Mouse (Mus musculus): ENCODE measurements around the gene Cnot8.
"Not testable (repeated sequence)": the region's sequence is repeated elsewhere in the genome, so short reads cannot be mapped to it uniquely, and the experiment has no call there.

Gene Cnot8

DNA sequence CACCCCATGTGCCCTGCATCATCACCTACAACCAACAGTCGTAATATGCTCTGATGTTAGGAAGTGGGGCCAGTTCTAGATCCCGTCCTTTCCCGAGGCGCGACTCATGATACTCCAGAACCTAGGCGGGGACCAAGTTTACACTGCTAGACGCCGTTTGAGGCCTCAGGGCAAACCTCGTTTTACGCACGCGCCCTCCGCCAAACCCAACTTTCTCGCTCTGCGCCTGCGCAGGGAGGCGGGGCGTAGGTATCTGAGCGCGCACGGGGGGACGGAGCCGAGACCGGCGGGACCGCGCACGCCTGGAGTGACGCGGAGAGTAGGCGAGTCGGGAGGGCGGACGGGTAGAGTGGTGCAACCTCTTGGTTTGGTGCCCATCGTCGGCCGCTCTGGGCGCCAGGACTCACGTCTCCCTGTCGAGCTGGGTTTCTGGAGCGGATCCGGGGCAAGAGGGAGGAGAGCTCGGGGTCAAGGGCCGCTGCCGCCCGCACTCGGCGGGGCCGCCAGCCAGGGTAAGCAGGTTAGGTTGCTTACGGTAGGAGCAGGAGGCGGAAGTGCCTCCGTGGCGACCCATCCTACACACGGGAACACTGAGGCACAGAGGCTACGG, at the start of gene Cnot8:
Gene Cnot8 (plus strand): TSS at position 457 of the 610 bp plus-strand sequence.
- in situ Hi-C loops (cut with MboI, MseI) = loop anchor here (5.0 kb wide), 1 partner anchor 152 kb away; no protein-coding TSS in a partner anchor

DNA sequence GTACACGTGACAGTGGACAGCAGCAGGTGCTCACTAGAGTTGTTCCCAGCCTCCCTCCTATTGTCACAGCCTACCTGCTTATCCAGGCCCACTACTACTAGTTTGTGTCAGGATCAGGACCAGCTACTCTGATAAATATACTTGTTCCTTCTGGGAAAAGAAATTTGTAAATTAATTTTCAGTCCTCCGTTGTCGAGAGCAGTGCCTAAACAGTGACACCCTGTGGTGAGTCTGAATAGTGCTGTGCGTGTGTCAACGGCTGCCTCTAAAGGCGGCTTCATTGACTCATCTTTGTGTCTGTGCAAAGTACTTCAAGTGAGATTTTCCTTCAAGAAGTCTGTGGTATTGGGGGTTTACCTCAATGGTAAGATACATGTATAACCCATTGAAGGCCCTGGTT, 46.5 kb upstream of the Cnot8 start:
- in situ Hi-C loops (cut with MboI, MseI) = loop anchor here (5.0 kb wide), 1 partner anchor 105 kb away; no protein-coding TSS in a partner anchor

DNA sequence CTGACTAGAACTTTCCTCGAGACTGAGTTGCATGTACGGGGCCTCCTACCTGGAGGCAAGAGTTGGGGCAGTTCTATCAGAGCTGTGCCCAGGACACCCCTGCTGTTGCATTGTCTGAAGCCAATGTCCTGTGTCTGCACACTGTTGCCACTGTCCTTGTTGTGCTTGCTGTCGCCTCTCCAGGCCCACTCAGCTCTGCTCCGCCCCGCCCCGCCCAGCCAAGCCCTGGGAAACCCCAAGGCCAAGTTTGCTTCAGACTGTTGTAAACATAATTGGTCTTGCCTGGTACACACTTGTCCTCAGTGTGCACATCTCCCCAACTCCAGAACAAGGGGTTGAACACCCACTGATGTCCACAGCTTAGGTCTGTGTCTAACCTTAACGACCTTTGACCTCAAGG, 44.2 kb upstream of the Cnot8 start:
- in situ Hi-C loops (cut with MboI, MseI) = loop anchor here (5.0 kb wide), 1 partner anchor 107 kb away; no protein-coding TSS in a partner anchor

DNA sequence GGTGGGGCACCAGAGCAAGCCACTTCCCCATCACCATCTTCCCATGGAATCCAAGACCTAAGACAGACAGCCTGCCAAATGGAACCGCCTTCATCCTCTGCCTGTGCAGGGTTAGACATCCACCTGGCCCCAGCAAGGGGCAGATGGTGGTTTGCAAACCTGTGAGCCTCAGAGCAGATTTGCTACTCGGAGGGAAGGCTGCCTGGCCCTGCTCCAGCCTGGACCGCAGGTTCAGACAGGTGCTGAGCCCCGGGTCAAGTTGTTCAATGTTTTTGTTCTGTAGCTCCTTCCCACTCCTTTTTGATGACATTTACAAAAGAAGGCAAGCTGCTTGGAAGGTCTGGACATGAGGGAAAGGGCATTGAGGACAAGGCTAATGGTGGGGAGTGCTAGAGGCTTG, 42.7 kb upstream of the Cnot8 start:
- in situ Hi-C loops (cut with MboI, MseI) = not testable (repeated sequence)

DNA sequence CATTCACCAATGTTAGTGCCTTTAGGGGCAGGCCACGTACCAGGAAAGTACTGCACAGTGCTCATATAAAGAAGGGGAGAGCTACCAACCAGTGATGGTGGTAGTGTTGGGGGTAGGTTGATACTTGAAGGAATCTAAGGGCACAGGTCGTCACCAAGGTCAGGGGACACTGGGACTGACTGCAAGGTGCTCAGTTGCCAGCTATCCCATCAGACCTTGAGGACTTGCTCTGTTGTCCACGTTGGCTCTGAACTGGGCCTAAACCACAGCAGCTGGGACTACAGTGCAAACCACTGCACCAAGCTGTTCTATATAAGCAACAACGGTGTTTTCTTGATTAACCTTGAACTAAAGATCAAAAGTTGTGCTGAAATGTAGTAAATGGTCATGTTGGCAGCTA, 41.4 kb upstream of the Cnot8 start:
- in situ Hi-C loops (cut with MboI, MseI) = no loop called here

DNA sequence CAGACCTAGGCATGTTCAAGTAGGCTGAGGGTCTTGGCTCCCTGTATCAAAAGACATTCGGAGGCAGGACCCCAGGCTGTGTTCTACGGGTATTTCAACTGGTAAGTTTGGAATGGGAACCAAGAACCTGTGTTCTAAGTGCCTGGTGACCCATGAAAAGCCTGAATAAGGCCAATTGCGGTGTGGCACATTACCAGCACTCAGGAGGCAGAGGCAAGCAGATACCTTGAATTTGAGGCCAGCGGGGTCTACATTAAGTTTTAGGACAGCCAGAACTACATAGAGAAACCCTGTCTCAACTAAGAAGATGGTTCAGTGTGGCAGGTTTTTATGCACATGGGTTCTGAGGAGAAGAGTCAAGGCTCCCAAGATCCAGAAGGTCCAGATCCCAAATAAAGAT, 38.9 kb upstream of the Cnot8 start:
- in situ Hi-C loops (cut with MboI, MseI) = no loop called here

DNA sequence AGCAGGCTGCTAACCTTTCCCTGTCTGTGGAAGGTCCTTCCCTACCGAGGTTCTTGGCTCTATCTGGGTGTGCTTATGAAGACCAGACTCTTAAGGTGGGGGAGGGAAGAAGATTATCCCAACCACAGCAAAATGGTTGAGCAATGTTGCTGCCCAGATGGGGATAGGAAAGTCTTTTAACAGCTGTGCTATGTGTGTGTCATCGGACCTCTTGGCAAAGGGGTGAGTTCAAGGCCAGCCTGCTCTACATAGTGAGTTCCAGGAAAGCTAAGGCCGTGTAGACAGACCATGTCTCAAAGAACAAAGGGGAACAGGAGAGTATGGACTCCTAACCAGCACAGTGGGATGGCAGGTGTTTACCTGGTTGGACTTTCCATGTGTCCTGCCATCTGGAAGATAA, 31.0 kb upstream of the Cnot8 start:
- in situ Hi-C loops (cut with MboI, MseI) = no loop called here

DNA sequence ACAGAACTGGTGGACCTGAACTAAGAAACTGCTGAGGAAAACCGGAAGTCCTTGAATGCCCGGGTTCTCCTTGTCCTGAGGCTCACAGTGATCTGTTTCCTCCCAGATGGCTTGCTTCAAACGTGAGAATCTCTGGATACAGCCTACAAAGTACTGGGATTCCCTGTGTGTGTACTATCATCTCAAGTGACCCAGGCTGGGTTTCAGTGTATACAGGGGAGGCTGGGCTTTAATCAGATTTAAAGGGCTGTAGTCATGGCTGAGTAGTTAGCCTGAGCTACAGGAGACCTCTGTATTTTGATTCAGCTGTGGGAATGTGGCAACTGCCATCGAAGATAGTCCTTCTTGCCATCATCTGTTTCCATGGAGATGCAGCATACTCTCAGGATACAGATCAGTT, 26.7 kb upstream of the Cnot8 start:
- in situ Hi-C loops (cut with MboI, MseI) = no loop called here

DNA sequence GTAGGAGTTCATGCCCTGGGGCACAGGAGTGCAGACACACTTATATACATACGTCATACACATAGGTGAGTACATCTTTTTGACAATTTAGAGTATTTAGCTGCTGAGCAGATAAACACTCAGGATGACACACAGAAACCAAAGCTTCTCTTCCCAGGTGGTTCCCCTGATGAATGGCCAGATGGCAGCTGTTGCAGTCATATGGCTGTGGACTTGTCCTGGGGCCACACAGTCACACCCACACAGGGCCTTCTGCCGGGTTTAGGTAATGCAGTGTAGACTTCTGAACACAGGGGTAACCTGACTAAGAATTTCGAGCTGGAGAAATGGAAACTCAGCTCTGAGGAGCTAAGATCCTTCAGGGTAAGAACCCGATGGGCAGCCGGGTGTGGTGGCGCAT, 22.2 kb upstream of the Cnot8 start:
- in situ Hi-C loops (cut with MboI, MseI) = no loop called here

DNA sequence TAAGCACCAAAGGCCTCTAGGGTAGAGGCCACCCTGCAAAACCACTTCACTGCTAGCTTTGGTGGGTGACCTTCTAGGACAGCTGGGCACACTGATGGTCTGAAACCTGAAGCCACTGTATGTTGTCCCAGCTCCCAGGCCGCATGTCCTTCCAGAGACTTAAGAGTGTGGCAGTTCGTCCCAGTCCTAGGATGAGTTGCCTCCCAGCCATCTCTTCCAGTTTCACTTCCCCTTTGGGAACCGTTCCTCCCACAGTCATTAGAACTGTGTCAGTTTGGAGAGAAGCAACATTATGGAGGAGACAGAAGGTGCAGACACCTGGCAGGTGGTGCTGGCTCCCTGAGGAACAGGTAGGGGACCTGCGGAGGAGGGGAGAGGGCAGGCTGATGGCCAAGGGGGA, 11.4 kb upstream of the Cnot8 start:
- in situ Hi-C loops (cut with MboI, MseI) = no loop called here

DNA sequence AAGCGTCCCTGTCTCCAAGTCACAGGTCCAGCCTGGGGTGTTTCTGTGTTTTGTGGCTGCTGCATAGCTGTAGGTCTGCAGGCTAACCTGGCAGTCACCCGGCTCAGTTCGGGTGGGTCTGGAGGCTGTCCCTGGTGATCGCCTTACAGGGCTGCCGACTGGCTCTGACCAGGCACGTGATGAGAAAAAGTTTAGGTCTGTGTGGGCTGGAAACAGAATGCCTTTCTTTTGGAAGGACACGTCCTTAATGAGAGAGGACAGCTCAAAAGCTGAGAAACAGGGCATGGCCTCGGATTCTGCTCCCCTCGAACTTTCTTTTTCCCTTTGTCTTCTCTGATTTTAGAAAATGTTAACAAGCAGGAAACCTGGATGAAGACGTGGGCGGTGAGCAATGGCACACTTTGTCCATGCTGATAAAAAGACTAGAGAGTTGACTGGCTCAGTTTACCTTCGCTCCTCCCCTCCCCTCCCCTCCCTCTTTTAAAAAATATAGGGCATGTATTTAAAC, 10.9 kb upstream of the Cnot8 start, which contains the start of gene Gm12248:
Gene Gm12248 (minus strand): TSS at position 114 of the 508 bp plus-strand sequence.
- in situ Hi-C loops (cut with MboI, MseI) = no loop called here

DNA sequence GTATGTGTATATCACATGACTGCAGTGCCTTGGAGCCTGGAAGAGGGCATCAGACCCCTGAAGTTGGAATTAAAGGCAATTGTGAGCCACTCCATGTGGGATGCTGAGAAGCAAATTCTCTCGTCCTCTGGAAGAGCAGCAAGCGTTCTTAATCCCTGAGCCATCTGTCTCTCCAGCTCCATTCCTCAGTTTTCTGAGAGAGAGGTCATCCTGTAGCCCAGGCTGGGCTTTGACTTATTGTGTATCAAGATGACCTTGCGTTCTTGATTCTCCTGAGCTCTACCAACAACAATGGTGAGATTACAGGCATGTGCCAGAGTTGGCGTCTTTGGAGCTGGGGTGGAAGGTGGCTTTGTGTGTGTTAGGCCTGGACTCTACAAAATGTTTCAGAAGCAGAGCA, 9.2 kb upstream of the Cnot8 start:
- in situ Hi-C loops (cut with MboI, MseI) = no loop called here

DNA sequence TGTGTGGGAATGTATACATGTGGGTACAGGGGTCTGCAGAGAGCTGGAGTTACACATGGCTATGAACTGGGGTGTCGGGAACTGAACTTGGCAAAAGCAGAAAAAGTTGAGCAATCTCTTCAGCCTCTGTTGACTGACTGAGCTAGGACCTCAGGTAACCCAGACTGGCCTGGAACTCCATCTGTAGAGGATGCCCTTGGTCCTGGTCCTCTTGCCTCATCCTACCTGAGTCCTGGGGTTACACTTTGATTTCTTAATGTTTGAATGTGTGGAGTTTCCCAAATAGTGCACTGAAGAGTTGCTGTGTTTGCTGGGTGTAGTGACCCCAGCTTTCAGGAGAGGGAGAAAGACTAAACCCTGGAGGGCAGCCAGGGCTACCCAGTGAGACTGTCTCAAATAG, 8.4 kb upstream of the Cnot8 start:
- in situ Hi-C loops (cut with MboI, MseI) = no loop called here

DNA sequence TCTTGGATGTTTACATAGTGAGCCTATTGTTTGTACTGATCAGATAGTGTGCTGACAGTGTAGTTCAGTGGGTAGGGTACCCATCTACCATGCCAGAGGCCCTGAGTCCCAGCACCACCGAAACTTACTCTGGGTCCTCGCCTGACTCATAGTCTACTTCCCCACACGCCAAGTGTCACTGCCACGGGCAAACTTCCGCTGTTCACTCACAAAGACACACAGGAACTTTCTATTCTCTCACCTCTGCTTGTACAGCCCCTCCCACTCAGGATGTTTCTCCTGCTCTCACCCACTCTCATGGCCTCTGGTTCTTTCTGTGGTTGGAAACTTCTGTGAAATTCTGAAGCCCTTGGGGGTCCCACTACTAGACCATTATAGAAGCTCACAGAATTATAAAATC, 7.8 kb upstream of the Cnot8 start:
- in situ Hi-C loops (cut with MboI, MseI) = no loop called here

DNA sequence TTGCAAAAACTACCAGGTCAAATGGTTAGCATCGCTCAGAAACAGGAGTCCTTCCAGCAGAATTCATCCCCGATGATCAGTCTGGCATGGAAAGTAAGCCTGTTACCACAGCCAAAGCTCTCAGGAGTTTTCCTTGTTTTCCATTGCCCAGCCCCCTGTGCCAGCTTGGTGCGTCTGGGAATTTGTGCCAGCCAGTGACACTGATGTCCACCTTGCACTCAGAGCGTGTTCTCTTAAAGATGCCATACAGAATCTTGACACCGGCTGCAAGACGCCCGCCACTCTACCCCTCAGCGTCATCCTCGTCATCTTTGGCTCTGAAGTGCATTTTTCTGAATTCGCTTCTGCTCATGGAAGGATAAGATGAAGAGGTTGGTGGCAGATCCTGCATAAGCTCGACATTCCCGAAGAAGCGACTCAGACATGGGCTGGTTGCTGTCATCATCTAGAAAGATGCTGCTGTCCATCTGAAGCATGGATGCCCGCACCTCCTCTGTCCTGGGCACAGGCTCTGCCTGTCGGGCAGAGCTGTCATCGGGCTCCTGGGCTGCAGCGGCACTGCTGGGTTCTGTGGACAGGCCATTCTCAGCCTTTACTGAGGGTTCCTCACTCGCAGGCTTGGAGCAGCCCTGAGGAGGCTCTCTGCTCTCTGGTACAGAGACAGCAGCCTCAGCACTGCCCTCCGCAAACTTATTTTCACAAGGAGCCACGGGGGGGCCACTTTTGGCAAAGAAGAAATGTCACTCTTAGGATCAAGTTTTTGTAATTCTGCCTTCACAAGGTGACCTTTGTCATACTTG, 6.9 kb upstream of the Cnot8 start:
- in situ Hi-C loops (cut with MboI, MseI) = no loop called here

DNA sequence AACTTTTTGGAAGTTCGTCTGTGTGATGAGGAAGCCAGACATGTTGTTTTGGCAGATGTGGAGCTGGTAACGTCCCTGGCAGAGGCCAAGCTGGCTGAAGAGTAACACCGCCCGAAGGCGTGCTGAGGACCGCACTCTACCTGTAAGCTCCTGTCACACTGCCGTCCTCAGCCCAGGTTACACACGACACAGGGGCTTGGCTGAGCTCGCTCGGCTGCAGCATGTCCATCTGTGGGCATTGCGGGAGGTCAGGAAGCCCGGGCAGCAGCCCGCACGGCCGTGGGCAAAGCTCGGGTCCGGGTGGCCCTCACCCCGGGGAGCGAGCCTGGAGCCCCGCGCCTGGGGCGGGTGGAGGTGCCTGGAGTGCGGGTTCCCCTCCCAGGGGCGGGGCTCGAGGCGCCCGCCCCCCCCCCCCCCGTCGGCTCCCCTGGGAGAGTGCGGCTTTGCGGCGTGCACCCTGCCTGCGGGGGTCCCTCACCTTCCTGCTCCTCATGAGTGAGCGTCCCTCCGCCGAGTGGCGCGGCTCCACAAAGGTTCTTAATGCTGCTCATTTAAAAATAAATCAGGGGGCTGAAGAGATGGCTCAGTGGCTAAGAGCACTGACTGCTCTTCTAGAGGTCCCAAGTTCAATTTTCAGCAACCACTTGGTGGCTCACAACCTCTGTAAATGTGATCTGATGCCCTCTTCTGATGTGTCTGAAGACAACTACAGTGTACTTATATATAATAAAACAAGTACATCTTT, 6.2 kb upstream of the Cnot8 start:
- in situ Hi-C loops (cut with MboI, MseI) = no loop called here

DNA sequence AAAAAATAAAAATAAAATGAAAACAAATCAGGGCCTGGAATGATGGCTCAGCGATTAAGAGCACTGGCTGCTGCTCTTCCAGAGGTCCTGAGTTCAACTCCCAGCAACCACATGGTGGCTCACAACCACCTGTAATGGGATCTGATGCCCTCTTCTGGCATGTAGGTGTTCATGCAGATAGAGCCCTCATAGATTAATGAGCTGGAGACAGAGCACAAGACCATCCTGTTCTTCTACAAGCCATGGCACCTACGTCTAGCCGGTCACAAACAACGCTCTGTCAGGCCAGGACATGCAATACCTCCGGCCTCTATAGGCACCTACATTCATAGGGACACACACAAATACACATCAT, 5.6 kb upstream of the Cnot8 start:
- in situ Hi-C loops (cut with MboI, MseI) = not testable (repeated sequence)

DNA sequence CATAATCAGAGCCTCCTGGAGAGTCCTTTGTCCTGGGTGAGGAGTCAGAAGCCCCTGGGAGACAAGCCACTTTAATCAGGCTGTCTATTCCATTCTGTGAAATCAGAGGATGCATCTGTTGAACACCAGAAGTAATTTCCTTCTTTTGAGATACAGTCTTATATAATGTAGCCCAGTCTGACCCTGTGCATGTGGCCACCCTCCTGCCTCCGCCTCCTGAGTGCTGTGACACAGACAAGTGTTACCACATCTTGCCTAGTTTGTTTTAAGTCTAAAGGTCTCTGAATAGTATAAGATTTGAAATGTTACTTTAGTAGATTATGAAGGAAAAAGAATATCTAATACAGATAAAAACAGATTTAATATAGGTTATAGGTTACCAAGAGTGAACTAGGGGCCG, 3.9 kb upstream of the Cnot8 start:
- in situ Hi-C loops (cut with MboI, MseI) = loop anchor here (5.0 kb wide), 1 partner anchor 148 kb away; no protein-coding TSS in a partner anchor

DNA sequence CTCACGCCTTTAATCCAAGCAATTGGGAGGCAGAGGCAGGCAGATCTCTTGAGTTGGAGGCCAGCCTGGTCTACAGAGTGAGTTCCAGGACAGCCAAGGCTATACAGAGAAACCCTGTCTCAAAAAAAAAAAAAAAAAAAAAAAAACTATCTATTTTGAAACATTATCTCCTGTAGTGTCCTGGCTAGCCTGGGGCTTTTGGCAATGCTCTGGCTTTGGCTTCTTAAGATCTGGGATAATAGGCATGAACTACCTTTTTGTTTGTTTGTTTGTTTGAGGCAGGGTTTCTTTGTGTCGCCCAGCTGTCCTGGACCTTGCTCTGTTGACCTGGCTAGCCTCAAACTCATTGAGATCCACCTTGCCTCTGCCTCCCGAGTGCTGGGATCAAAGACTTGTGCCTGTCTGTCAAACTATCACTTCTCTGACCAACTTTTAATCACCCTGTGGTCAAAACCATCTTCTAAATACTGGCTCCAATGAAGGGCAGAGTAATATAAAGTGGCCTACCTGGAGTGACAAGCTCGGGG, 2.7 kb upstream of the Cnot8 start:
- in situ Hi-C loops (cut with MboI, MseI) = loop anchor here (5.0 kb wide), 1 partner anchor 149 kb away; no protein-coding TSS in a partner anchor

DNA sequence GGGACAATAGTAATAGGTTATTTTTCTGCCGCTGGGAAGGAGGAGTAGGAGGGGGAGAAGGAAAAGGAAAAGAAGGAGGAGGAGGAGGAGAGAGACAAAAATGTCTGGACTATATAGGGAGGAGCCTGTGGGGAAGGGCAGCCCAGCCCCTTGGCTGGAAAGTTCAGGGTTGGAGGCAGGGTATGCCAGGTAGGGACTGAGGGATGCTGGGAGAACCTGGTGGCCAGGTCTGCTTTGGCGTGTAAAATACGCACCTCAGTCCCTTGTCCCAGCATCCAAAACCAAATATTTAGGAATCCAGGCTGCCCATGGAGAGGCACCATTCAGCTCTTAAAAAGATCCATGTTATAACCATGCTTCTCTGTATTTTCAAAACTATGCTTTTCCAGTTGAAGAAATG, 1.8 kb upstream of the Cnot8 start:
- in situ Hi-C loops (cut with MboI, MseI) = loop anchor here (5.0 kb wide), 1 partner anchor 150 kb away; no protein-coding TSS in a partner anchor

DNA sequence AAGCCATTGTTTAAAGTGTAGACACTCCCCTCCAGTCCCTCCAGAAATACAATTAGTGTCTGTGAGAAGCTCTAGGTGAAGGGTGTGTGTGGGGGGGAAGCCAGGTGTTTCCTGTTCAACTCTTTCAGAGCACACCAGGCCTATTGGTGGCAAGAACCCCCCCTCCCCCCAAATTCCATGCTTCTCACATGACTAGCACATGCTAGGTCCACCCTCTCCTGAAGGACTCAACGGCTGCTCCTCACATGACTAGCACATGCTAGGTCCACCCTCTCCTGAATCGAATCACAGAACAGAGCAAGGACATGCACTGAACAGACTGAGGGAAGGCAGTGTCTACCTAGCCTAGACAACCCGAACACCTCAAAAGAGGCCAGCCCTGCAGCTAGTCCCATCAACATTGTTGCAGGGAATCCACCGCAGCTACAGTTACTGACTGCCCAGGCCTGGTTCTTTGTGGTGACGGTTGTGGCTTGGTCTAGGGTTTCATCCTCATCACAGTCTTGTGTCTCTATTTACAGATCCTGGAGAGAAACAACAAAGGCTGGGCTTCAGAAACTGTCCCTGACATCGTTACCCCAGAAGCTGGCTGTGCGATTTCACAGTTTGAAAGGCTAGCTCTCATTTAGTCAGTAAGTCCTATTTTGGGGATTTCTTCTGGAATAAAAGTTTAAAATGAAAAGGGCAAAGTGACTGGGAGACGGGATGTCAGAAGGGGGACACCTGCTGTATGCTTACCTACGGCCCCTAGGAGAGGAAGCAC, 1.2 kb upstream of the Cnot8 start:
- in situ Hi-C loops (cut with MboI, MseI) = loop anchor here (5.0 kb wide), 1 partner anchor 150 kb away; no protein-coding TSS in a partner anchor
